Mouse (Mus musculus) adrenal gland, adult (tissue): ENCODE measurements around the gene Sit1.
A peak's percentile ranks its signal among the peaks of the same experiment; 100 is the strongest.

Experiments used
- DNase-seq, 2 experiments: peaks; one replicate each; pipeline ENCODE4 v3.0.0; 2022 to 2023; ENCODE audit warnings: low spot score in 1 of 2; ENCODE audit not compliant: inconsistent age in 2 of 2

The Sit1 gene

GRCm38 (mm10) chr4:43483535-43484091 is at the start of gene Sit1:
Sit1 (minus strand) TSS chr4:43483734.
- no peak for DNase-seq

- DNase-seq, result peak; percentile 90 to 94
Observed at GRCm38 (mm10) chr4:43533270-43533669, 49.7 kb upstream of the Sit1 start.

GRCm38 (mm10) chr4:43530581-43530980 is 47.0 kb upstream of the Sit1 start:
- peak; percentile 86 to 94 for DNase-seq

- DNase-seq, result peak; percentile 67 to 84
Observed at GRCm38 (mm10) chr4:43530081-43530501, 46.6 kb upstream of the Sit1 start.

- no peak for DNase-seq
Observed at GRCm38 (mm10) chr4:43528487-43528886, 45.0 kb upstream of the Sit1 start.

GRCm38 (mm10) chr4:43527880-43528279 is 44.3 kb upstream of the Sit1 start:
- DNase-seq, result peak in 1 of 2 experiments; percentile 60

DNA sequence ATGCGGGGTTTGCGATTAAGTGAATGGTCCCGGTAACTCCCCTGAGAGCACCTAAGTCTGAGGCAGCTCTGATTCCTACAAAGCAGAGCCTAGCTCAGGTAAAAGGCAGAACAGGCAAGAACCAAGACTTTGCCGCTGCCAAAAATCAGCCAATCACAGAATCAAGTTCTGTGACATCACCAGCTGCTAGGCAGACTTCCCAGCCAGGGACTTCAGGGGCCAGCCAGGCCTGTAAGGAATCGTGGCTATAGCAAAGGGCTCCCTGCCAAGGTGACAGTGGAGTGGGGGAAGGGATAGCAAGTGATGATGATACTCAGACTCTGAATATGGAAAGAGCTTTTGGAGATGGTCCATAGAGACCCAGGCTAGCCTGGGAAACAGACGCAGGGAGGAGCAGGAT is 36.4 kb upstream of the Sit1 start:
- peak; percentile 86 to 96 for DNase-seq

DNA sequence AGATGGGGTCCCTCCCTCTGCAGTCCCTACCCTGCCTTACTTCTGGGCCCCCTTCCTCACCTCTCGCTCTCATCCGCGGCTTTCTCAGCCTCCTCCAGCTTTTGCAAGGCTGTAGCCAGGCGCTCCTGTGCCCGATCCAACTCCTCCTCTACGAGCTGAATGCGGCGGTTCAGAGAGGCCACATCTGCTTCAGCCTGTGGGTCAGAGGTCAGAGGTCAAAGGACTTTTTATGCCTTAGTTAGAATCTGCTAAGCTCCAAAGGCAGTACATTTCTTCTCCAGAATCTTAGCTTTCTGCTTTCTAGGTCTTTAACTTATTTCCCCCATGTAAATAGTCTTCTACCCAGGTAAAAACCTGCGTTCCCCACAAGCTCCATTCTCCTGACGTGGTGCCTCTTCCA is 36.0 kb upstream of the Sit1 start:
- DNase-seq, result no peak

- DNase-seq, result peak; percentile 50 to 72
Observed at GRCm38 (mm10) chr4:43515764-43516708, 32.5 kb upstream of the Sit1 start.

DNA sequence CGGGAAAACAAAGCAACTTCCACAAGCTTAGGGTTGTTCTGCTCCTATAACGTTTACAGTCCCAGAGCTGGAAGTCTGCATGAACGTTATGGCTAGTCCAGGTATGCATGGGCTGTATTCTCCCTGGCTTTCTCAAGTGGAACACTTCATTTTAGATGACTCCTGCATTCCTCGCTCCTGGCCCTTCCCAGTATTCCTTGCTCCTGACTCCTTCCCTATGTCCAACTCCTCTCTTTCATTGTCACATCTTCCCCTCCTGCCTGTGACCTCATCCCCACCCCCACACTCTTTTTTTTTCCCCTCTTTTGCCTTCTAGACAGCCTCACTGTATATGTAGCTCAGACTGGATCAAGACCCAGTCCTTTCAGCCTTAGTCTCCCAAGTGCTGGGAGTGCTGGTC is 30.3 kb upstream of the Sit1 start:
- DNase-seq, result no peak

DNA sequence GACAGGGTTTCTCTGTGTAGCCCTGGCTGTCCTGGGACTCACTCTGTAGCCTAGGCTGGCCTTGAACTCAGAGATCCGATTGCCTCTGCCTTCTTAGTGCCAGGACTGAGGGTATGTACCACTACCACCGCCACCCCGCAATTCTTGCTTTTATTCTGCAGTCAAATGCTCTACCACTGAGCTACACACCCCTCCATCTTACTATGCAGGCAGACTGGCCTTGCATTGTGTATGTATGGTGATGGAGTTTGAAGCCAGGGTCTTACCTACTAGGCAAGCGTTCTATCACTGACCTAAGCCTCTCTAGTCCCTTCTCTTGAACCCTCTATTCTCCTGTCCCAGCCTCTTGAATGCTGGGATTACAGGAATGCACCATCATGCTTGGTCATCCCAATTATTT is 29.8 kb upstream of the Sit1 start:
- no peak for DNase-seq

DNA sequence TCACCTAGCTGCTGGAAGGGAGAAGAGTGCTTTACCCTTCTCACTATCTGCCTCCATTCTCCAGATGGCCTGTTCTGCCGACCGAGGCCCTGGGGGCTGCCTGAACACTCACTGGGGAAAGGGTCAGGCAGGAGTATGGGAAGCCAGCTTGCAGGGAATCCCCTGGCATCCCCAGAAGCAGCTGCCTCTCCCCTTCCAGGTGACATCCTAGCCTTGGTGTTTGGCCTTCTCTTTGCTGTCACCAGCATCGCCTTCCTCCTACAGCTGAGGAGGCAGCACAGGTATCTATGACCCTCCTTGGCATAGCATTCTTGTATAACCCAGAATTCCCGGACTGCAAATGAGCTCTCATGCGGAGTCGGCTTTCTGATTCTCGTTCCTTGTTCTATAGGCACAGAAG is 29.1 kb upstream of the Sit1 start:
- DNase-seq, result no peak

DNA sequence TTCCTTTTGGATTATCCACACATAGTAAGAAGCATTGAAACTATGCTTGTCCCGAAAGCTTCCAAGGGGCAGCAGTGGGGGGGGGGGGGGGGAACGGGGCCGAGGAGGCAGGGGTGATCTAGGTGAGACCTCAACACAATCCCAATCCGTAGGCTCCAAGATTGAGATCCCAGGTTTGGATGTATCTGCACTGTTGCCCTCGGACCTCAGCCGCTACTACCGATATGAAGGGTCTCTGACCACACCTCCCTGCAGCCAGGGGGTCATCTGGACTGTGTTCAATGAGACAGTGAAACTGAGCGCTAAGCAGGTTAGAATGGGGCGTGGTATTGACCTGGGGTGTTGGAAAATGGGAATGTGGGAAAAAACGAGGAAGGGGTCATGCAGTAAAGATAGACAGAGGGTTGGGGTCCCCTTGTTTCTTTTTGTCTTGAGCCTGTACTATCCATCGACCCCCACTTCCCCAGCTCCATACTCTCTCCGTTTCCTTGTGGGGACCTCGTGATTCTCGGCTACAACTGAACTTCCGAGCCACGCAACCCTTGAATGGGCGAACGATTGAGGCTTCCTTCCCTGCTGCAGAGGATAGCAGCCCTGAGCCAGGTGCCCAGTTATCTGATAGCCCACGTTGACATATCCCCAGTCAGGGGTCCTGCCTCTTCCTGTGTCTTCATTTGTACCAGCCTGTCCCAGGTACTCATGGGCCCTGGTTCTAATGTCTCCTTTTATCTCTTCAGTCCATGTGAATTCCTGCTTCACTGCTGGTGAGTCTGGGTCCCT is 28.3 kb upstream of the Sit1 start:
- no peak for DNase-seq

DNA sequence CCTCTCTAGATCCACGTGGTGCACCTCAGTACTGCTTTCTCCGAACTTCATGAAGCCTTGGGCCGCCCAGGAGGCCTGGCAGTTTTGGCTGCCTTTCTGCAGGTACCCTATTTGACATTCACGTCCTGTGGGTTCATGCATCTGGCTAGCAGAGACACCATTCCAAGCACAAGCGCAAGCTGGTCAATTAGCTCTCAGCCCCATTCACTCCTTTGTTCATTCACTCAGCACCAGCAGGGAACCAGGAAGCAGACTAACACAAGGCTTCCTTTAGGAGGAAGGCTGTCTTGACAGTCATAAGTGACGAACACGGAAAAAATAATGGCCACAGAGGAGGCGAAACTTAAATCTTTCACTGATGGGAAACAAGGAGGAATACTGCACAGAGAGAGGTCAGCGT is 25.6 kb upstream of the Sit1 start:
- no peak for DNase-seq

DNA sequence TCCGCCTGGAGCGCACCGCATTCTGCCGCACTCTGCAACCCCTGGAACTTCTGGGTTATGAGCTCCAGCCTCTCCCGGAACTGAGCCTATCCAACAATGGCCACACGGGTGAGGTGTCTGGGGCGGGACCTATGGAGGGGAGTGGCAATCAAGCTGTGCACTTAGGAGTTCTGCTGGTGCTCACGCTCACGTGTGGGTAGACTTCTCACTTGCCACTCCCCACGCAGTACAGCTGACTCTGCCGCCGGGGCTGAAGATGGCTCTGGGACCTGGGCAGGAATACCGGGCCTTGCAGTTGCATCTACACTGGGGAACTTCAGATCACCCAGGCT is 25.1 kb upstream of the Sit1 start:
- peak; percentile 75 to 91 for DNase-seq

DNA sequence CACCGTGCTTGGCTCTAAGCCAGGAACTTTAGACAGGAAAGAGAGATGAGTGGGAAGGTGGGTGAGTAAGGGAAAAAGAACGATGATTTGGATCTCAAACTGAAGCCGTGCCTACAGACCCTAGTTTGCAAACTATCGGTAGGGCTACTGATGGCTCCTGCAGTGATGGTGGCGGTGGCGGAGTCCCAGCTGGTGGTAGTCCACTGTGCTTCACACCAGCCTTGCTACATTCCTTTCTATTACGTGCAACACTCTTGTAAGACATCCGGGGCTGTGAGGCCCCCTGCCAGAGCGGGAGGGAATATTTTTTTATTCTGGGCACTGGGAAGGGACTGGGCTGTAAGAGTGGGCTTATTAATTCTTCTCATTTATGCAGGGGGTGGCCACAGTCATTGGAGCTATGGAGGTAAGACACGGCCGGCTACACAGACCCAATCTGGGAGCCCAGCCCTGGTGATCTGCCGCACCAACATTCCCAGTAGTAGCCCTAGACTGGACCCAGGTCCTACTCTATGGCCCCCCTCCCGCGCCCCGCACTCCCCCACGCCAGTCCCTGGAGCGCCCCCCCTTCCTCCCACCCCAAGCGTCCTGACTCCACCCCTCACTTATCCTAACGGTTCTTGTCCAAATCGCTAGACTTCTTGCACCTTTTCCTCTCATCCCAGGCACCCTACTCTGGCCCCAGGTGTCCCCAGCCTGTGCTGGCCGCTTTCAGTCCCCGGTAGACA is 24.6 kb upstream of the Sit1 start:
- DNase-seq, result peak in 1 of 2 experiments; percentile 48

DNA sequence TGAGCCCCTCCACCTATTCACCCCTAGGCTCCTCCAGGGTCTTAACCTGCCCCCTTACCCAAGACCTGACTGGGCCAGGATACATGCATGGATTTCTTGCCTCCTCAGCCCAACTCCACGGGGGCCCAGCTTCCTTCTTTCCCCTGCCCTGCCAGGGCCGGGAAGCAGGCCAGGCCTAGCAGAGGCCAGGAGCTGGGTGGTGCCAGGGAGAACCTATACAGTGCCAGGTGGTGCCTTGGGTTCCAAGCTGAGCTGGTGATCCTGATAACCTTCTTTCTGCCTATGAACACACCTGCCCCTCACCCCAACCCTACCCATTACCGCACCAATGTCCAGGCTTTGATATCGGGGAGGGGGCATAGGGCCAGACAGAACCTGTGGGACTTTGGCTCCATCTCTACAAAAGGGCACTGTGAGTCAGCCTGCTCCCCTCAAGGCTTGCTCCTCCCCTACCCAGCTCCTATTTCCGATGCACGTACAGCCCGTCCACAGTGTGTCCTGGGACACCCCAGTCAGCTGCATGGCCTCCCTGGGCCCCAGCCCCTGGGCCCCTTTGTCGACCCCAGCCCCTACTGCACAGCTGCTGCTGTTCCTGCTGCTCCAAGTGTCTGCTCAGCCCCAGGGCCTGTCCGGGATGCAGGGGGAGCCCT is 23.1 kb upstream of the Sit1 start, which contains the start of gene Car9:
Gene Car9, plus strand, starts transcription at position 431 of the 650 bp plus-strand sequence.
- DNase-seq, result peak in 1 of 2 experiments; percentile 29

DNA sequence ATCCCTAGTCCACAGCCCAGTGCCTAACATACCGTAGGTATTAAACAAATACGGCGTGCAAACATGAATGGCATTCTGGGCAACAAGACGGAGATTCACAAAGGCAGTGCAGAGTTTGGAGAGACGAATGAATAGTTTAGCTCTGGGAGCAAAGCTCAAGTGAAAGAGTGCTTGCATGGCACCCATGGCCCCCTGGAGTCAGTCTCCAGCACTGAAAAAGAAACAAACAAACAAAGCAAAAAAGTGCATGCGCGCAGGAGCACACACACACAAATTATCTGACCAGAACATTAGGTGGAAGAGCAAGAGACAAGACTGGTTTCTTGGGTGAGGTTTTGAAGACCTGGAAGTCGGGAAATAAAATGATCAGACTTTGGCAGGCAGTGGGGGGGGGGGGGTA is 22.5 kb upstream of the Sit1 start:
- DNase-seq, result no peak

DNA sequence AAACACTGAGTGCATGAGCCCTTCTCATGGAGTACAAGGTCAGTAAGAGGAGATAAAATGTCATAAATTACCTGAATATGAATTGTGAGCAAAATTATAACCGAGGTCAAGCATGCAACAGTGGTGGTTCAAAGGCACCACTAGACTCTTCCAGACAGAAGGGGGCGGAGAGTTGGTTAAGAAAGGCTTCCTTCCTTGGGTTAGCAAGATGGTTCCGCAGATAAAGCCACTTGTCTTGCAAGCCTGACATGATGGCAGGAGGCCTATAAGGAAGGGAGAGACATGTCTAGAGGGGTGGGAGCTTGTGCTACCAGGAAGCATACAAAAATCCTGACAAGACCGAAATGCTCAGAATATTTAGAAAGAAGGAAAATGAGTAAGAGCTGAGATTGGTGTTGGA is 20.7 kb upstream of the Sit1 start:
- DNase-seq, result no peak

GRCm38 (mm10) chr4:43503506-43503905 is 20.0 kb upstream of the Sit1 start:
- DNase-seq, result no peak

- no peak for DNase-seq
Observed at GRCm38 (mm10) chr4:43503041-43503440, 19.5 kb upstream of the Sit1 start.
